Mouse (Mus musculus): ENCODE data around the gene Trappc6a.

Gene Trappc6a
- long read RNA-seq, experiment 1, transcript Trappc6a-201 (6 exons, 785 nt), result major isoform, 118 of 125 reads
- long read RNA-seq, experiment 1, partial matches to known transcripts, result 1 of 125 reads
- long read RNA-seq, experiment 1, other reads (novel, unspliced or antisense), result 6 of 125 reads
- long read RNA-seq, experiment 2, transcript Trappc6a-201 (6 exons, 785 nt), result major isoform, 88 of 102 reads
- long read RNA-seq, experiment 2, partial matches to known transcripts, result 1 of 102 reads
- long read RNA-seq, experiment 2, other reads (novel, unspliced or antisense), result 10 of 102 reads

GRCm38 (mm10) chr7:19508150-19508923 lies at the start of gene Trappc6a, which contains the start of gene Bloc1s3:
Gene Trappc6a, plus strand, starts transcription at chr7:19508395.
Gene Bloc1s3, minus strand, starts transcription at chr7:19508367.
- intact Hi-C loops (cut with DNase I), result loop anchor here (5.0 kb wide), 2 partner anchors 51 to 64 kb away; partner anchors contain the start of gene Mark4

DNA sequence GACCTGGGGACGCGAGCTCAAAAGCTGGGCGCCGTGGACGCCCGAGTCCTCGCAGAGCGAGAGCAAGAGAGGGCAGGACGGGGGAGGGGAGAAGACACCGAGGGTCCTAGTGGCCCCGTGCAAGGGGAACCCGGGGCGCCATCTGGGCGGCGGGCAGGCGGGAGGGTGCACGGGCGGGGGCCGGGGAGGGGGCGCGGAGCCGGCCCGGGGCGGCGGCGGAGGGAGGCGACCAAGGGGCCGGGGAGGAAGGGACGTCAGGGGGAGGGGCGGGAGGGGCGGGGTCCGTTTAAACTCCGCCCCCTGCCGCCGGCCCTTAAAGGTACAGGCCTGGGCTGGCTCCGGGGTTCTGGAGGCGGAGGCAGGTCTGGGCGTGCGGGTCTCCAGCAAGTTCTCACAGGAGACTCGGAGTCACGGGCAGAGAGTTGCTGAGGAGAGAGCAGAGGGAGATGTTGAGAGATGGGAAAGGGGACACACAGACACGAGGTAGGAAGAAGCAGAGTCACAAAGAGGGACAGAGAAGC lies 49.5 kb upstream of the Trappc6a start, which contains the start of gene Mark4:
Mark4 (minus strand) TSS at position 231 of the 521 bp plus-strand sequence.
- intact Hi-C loops (cut with DNase I), result loop anchor here (5.0 kb wide), 2 partner anchors 49 to 114 kb away; partner anchors contain the start of genes Bloc1s3 and Trappc6a

DNA sequence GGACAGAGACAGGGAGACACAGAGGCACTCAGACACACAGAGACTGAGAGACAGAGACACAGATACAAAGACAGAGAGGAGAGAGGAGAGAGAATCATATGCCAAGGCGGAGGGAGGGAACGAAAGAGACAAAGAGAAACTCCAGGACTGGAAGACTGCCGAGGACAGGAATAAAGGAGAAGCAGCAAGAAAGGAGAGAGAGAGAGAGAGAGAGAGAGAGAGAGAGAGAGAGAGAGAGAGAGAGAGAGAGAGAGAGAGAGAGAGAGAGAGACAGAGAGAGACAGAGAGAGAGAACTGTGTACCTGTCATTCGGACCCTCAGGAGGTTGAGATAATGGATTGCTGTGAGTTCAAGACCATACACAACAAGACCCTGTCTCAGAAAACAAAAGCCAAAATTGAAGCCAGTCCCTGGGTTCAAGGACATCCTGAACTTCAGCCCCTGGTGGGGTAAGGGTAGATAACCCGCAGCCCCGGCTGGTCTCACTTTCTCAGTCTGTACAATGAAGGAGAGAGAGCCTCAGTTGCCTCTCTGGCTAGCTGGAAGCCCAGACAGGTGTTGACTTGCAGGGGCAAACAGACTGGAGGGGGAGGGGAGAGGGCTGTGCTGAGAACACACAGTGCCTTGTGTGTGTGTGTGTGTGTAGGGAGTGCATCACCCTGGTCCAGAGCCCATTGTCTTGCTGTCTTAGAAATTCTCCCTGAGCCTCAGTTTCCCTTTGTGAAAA lies 48.9 kb upstream of the Trappc6a start:
- intact Hi-C loops (cut with DNase I), result loop anchor here (5.0 kb wide), 2 partner anchors 48 to 113 kb away; partner anchors contain the start of genes Bloc1s3 and Trappc6a

DNA sequence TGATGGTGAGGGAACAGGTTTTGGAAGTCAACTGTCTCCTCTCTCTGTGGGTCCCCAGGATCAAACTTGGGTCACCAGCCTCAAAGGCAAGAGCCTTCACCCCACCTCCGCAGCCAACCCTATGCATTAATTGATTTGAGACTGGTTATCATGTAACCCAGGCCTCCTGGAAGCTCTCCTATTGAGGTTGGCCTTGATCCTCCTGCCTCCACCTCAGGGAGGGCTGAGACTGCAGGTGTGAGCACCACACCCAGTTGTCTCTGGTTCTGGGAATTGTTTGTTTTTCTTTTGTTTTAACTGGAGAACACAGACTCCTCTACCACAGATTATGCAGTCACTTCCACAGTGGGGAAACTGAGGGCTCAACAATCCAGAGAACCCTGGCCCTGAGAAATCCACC lies 47.7 kb upstream of the Trappc6a start:
- intact Hi-C loops (cut with DNase I), result no loop called here

GRCm38 (mm10) chr7:19461488-19461887 lies 46.7 kb upstream of the Trappc6a start:
- intact Hi-C loops (cut with DNase I), result no loop called here

DNA sequence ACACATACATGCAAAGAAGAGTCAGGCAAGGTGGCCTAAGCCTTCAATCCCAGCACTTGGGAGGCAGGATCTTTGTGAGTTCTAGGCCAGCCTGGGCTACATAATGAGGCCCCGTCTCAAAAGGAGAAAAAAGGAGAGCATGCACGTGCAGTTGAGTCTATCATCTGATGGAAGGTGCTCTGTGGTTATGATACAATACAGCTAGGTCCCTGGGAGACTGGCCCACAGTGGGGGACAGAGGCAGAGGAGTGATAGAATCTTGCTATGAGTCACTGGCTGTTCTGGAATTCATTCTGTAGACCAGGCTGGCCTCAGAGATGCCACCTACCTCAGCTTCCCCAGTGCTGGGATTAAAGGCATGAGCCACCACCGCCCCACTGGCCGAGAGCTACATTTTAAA lies 45.8 kb upstream of the Trappc6a start:
- intact Hi-C loops (cut with DNase I), result no loop called here

GRCm38 (mm10) chr7:19462884-19463381 lies 45.3 kb upstream of the Trappc6a start, which contains the start of gene Exoc3l2:
Gene Exoc3l2, plus strand, starts transcription at chr7:19463331.
- intact Hi-C loops (cut with DNase I), result no loop called here

DNA sequence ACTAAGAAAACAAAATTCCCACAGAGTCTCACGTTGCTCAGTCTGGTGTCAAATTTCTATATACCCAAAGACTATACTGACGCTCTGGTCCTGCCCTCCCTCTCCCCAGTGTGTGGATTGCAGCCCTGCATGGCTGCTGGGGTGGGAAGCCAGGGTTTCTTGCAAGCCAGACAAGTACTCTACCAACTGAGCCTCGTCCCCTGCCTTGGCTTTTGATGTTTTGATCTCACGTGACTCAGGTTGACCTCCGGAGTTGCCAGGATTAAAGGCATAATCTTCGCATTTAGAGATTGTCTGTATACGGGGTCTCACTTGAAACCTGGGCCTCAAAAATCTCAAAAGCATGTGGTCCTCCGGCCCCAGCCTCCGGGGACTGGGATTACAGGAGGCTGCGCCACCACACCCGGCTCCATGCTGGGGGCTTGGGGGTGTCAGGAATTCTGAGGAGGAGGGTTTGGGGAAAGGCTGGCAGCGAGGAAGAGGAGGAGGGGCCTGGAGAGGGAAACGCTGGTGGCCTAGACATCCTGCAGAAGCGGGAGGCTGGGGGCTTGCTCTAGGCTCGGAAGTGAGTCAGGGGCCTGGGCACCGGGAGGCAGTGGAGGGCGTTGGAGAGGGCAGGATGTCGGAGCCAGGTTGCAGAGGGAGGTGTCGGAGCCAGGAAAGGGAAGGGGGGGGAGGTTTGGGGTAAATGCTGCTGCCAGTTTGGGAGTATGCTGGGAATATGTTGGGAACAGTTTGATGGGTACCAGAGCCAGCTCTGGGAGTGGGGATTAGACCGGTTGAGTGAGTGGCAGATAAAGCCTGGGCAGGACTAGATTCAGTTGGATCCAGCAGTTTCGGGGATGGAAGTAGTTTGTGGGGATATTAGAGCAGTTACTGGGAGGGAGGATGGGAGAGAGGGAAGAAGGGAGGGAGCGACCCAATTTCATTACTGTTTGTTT lies 43.6 kb upstream of the Trappc6a start:
- intact Hi-C loops (cut with DNase I), result no loop called here

GRCm38 (mm10) chr7:19466602-19467145 lies 41.5 kb upstream of the Trappc6a start:
- intact Hi-C loops (cut with DNase I), result no loop called here

GRCm38 (mm10) chr7:19467638-19468037 lies 40.6 kb upstream of the Trappc6a start:
- intact Hi-C loops (cut with DNase I), result no loop called here

DNA sequence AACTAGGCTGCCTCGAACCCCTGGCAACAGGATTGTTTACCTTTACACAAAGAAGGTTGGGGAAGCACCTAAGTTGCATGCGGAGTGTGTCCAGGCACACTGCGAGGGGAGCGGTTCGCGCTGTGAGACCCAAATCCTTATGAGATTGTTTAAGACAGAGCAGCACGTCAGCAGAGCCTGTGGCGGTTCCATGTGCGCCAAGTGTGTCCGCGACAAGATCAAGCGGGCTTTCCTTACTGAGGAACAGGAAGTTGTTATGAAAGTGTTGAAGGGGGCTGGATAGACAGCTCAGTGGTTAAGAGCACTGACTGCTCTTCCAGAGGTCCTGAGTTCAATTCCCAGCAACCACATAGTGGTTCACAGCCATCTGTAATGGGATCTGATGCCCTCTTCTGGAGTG lies 39.9 kb upstream of the Trappc6a start:
- intact Hi-C loops (cut with DNase I), result no loop called here

DNA sequence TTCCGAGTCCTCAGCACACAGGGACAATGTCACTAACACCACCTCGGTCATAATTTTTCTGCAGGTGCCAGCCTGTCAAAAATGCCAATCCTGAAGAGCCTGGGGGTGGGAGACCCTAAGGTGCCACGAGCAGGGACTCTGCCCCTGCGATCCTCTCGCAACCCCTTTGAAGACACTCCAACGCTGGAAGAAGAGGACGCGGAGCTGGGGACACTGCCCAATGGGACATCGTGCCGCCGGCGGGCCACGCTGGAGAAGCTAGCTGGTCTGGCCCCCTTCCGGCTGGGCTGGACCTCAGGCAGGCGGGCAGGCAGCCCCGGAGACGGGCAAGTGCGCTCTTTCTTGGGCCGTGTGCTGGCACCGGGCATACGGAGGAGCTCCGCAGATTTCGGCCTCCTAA lies 38.8 kb upstream of the Trappc6a start:
- intact Hi-C loops (cut with DNase I), result no loop called here

- intact Hi-C loops (cut with DNase I), result no loop called here
These were observed 37.9 kb upstream of the Trappc6a start for GRCm38 (mm10) chr7:19470308-19470707.

DNA sequence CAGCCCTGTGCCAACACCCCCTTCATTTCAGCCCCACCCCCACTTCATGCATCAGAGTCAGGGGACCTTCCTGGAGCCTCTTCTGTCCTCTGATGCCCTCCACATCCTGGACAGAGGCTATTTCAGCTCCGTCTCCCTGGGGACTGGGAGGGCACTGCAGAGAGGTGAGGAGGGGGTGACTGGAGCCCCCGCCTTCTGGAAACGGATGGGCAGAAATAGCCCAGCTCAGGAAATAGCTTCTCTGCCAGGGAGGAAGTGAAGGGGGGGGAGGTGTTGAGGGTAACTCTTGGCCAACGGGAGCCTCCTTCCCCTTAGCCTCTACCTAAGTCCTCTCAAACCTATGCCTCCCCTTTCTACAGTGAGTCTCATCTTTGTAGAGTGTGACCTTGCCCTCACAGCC lies 35.8 kb upstream of the Trappc6a start:
- intact Hi-C loops (cut with DNase I), result no loop called here

DNA sequence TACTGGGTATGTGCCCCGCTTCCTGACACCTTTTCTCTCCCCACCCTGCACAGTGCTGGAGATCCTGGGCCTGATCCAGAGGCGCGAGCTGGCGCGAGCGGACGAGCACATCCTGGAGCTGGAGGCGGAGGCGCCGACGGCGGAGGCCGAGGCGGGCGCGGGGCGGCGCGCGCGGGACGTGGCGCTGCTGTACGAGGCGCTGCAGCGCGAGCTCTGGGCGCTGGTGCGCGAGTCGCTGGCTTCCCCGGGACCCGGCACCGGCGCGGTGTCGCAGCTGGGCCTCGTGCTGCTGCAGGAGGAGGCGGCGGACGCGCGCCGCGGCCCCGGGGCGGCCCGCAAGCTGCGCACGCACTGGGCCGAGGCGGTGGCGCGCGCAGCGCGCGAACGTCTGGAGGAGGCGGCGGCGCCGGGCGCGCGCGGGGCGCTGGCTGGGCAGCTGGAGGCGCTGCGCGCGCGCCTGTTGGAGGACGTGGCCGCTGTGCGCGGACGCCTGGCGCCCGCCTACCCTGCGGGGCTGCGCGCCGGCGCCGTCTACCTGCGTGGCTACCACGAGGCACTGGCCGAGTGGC lies 34.2 kb upstream of the Trappc6a start:
- intact Hi-C loops (cut with DNase I), result no loop called here

GRCm38 (mm10) chr7:19477084-19477483 lies 31.1 kb upstream of the Trappc6a start:
- intact Hi-C loops (cut with DNase I), result no loop called here

DNA sequence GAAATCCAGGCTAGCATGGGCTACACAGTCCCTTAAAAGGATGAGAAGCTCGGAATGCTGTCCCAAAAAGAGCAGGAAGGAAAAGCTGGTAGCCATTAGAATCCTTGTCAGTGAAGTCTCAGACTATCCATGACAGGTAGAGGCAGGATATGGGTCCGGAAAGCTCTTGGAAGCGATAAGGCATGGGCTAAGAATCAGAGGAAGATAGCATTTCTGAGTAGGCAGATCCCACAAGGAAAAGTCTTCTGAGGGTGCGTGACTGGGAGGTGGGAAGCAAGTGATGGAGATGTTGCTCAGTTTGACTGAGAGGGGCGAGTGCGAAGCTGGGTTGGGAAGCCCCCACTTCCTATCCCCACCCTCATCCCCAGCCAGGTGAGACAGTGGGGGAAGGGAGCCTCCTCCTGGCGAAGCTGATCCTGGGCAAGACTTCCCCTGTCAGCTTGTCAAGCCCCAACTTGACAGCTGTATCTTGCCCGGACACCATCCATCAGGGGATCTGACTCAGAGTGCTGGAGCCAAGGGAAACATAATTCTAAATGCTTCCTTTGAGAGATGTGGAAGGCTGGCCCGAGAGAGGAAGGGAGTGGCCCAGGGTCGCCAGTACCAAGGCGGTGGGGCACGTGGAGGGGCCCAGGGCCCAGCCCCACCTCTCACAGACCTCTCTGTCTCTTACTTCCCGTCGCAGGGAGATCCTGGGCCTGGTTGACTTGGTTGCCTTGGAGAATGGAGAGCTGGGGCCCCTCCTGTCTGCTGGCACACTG lies 30.4 kb upstream of the Trappc6a start:
- intact Hi-C loops (cut with DNase I), result no loop called here

DNA sequence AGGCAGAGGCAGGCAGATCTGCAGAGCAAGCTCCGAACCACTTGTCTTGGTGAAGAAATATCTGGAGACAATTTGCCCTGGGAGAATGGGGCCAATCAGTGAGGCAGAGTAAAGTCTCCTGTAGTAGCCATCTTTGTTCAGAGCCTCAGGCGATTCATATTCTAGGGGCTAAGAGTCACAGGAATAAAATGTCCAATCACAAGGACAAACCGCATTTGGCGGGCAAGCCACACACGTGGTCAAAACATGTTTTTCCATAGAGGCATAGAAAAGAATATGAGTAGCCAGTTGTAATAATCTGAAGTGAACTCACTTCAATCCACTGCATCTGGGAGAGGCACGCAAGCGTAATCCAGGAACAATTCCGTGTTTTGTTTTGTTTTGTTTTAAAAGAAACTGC lies 24.9 kb upstream of the Trappc6a start:
- intact Hi-C loops (cut with DNase I), result no loop called here

DNA sequence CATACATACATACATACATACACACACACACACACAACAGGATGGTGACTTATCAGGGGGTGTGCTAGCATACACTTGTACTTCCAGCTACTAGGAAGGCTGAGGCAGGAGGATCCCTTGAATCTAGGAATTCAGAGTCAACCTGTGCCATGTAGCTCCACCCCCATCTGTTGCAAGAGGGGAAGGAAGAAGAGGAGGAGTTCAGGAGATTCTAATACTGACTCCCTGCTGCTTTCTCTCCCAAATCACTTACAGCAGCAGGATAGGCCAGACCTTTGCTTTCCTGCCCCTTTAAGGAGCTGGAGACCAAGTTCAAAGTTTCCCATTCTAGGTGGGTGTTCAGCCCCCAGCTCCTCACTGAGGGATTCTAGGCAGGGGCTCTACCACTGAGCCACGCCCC lies 22.7 kb upstream of the Trappc6a start:
- intact Hi-C loops (cut with DNase I), result no loop called here

Data from adrenal gland (tissue).